Mouse (Mus musculus) olfactory bulb, adult 2 months (tissue): ENCODE results near the gene Cacna1i.

Experiments used
- CTCF ChIP-seq: fragments of 200-500 bp; IDR thresholded peaks from 2 replicates; pipeline ENCODE4 v1.5.1; 2012; ENCODE audit warnings: low read depth, mild to moderate bottlenecking, low read length, moderate library complexity; ENCODE audit not compliant: insufficient read depth
- POLR2A ChIP-seq: fragments of 200-500 bp; IDR thresholded peaks from 2 replicates; pipeline ENCODE4 v1.6.1; 2012; ENCODE audit warnings: mild to moderate bottlenecking, low read depth, low read length, moderate library complexity; ENCODE audit not compliant: insufficient read depth

- TF ChIP-seq POLR2A (no peak), CTCF (no peak)
Observed at GRCm38 (mm10) chr15:80362509-80363172, 75.6 kb downstream of the Cacna1i start.
